Mouse (Mus musculus) embryonic fibroblast, embryonic 13.5 days (primary cell): ENCODE data around the gene Gm17490.

Experiments used
- CTCF ChIP-seq: IDR thresholded peaks from 2 replicates; pipeline ENCODE4 v1.5.1; 2011; ENCODE audit warnings: mild to moderate bottlenecking, control low read depth, low read length, moderate library complexity, borderline replicate concordance; ENCODE audit not compliant: insufficient read depth
- POLR2A ChIP-seq: IDR thresholded peaks from 2 replicates; pipeline ENCODE4 v1.6.1; 2011; ENCODE audit warnings: low read depth, mild to moderate bottlenecking, control low read depth, low read length, moderate library complexity

GRCm38 (mm10) chr2:11663961-11664360 is 37.9 kb upstream of the Gm17490 start:
- TF ChIP-seq CTCF (peak; percentile 76; the same call in 1 of the 2 replicates), POLR2A (no peak)
